Mouse (Mus musculus) layer of hippocampus, adult 8-10 months (tissue): ENCODE measurements around the gene Htatsf1. TPM values are rescaled to one million over a fixed set of nuclear protein-coding genes. Genes with fewer than 3 reads are reported as not detected.

ENCODE experiments used
- DNase-seq, 2 experiments: peaks; one replicate each; pipeline ENCODE4 v3.0.0; 2022; ENCODE audit warnings: low spot score in 2 of 2
- total RNA-seq, 4 experiments: library from RNA; stranded (reverse); gene quantifications; 2 replicates each; pipeline ENCODE4 v1.2.4; 2022

Gene Htatsf1
- total RNA-seq: 10 to 100 TPM; 54.3 to 60.5 (median 58.1) TPM

GRCm38 (mm10) chrX:57053174-57053992 is at the start of gene Htatsf1:
Htatsf1 (plus strand) TSS chrX:57053583.
- peak; percentile 59 to 72 for DNase-seq

- no peak for DNase-seq
Measured at GRCm38 (mm10) chrX:57012891-57013290, 40.5 kb upstream of the Htatsf1 start.

DNA sequence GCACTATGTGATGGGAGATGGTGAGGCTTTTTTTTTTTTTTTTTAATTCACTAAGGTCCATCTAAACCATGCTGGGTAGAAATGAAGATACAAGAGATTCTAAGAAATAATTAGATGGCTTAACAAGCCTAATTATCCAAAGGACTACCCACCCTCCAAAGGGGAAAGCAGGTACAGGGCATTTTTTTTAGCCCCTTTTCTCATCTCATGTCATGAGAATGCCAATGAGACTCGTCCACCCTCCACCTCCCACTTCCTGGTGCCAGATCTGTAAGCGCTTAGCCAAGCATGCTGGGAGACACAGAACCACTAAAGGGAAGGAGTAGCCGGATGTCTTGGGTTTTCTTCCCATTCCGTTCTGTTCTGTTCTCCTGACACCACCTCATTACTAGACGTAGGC is 10.6 kb upstream of the Htatsf1 start, which contains the start of gene Brs3:
TSS of gene Brs3 (plus strand) at position 301 of the 400 bp plus-strand sequence.
- no peak for DNase-seq

GRCm38 (mm10) chrX:57043869-57044268 is 9.5 kb upstream of the Htatsf1 start:
- no peak for DNase-seq

- no peak for DNase-seq
Measured at GRCm38 (mm10) chrX:57052848-57053173, 572 bp upstream of the Htatsf1 start.

DNA sequence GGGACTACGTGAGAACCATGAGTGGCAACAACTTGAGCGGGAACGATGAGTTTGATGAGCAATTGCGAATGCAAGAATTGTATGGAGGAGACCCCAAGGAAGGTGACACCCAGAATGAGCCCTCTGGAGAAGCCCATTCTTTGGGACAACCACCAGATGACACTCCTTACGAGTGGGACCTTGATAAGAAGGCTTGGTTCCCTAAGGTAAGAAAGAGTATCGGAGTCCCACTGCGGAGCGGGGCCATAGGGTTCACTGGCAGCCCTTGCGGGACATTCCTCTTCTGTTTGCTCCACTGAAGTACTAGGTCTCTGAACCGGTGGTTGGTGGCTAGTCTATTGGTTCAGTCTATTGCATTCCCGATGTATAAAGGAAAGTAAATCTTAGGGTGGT is 606 bp downstream of the Htatsf1 start:
- DNase-seq: no peak

GRCm38 (mm10) chrX:57081496-57081895 is 28.1 kb downstream of the Htatsf1 start:
- DNase-seq: no peak

- no peak for DNase-seq
Measured at GRCm38 (mm10) chrX:57087806-57088205, 34.4 kb downstream of the Htatsf1 start, which contains the start of gene Vgll1. Vgll1 (plus strand) TSS chrX:57088106.

DNA sequence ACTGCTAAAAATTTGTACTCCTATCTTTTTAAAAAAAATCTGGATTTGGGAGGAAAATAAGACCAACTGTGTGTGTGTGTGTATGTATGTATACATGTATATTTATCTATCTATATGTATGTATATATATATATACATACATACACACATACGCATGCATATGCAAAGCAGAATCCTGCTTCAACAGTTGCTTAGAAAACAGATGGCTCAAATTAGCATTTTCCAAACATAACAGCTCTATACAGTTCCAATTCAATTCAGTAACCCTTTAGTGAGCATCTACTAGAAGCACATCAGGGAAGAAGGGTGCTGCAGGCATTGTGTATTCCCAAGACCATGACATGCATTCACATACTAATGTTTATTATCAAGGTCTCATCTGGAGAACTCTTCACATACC is 50.0 kb downstream of the Htatsf1 start:
- DNase-seq: no peak

DNA sequence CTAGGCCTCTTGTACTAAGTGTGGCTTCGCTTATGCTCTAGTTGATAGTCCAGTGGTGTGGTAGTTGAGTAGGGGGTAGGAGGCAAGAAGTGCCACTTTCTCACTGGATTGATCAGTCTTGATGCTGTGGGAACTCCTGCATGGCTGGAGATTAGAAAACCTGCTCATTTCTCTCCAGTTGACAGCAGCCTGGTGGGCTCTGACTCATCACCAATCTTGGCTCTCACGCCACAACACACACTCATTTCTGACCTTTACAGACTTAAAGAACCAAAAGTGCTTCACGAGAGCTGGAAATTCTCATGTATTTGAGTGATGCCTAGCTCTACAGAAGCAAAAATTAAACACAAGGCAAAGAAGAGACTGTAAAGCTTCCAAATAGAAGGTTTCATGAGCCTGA is 53.6 kb downstream of the Htatsf1 start:
- peak in 1 of 2 experiments; percentile 2 for DNase-seq

Other genes starting within 250 kb of the Htatsf1 start
- not detected for gene Map7d3, start 231.3 kb upstream of the Htatsf1 start, total RNA-seq
- not detected for gene Adgrg4, start 183.4 kb upstream of the Htatsf1 start, total RNA-seq
- gene Brs3, start 10.5 kb upstream of the Htatsf1 start, total RNA-seq: not detected
- gene Vgll1, start 34.5 kb downstream of the Htatsf1 start, total RNA-seq: not detected
- not detected for gene Cd40lg, start 158.6 kb downstream of the Htatsf1 start, total RNA-seq